15 mouse cellular contexts compared by ENCODE assay signal in the genomic region with DNA sequence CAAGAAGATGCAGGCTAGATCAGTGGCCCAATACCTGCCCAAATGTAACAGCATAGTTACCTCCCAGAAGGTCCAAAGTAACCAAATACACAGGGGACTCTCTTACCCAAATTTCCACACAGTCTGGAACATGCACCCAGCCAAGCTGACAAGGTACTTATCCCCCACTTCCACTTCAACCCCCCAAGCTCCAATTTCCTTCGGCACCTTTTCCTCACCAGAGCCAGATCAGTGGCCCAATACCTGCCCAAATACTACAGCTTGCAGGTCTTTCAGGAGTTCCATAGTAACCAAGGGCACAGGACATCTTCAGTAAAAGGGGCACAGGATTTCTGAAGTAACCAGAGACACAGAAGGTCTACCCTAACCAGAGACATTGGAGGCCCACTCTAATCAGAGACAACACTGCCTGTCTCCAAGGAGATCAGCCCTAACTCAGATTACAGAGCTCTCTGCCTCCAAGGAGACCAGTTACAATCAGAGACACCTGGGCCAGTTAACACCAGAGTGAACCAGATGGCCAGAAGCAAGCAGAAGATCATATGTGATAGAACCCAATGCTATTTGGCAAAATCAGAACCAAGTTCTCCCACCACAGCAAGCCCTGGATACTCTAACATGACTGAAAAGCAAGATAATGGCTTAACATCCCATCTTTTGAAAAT. TPM values are rescaled to one million over a fixed set of nuclear protein-coding genes. Genes with fewer than 3 reads are reported as not detected.
"Had no signal": no experiment of that assay in that cellular context is flagged by ENCODE, and none has a peak within 500 bp of the region (broad histone marks: within the 10 kb centered on the region; RNA-seq: fewer than 3 reads in every experiment).

No protein-coding gene starts in this region.

RNA-seq across cellular contexts. Expression of gene Btbd35f1, which starts 31.2 kb away (rescaled TPM):
- total RNA-seq: neutrophil, adult 5-6 weeks had no signal
- polyA plus RNA-seq: neural tube, embryonic 11.5 days; neural tube, embryonic 12.5 days; neural tube, embryonic 13.5 days; neural tube, embryonic 14.5 days; neural tube, embryonic 15.5 days; small intestine, adult 2 months; spleen, adult 2 months; stomach, embryonic 14.5 days; stomach, embryonic 15.5 days; stomach, embryonic 16.5 days; stomach, postnatal 0 days; thymus, adult 2 months; thymus, postnatal 0 days had no signal

RNA-seq across cellular contexts. Expression of gene Gm5926, which starts 59.5 kb away (rescaled TPM):
- total RNA-seq: neutrophil, adult 5-6 weeks had no signal
- polyA plus RNA-seq: neural tube, embryonic 11.5 days; neural tube, embryonic 12.5 days; neural tube, embryonic 13.5 days; neural tube, embryonic 14.5 days; neural tube, embryonic 15.5 days; small intestine, adult 2 months; spleen, adult 2 months; stomach, embryonic 14.5 days; stomach, embryonic 15.5 days; stomach, embryonic 16.5 days; stomach, postnatal 0 days; testis, adult 2 months; thymus, adult 2 months; thymus, postnatal 0 days had no signal
